Mouse (Mus musculus) liver, postnatal 0 days (tissue): ENCODE results near the gene Dnajc3.

Experiments
- CTCF ChIP-seq: sonication (generic); IDR thresholded peaks from 2 replicates; pipeline ENCODE4 v1.5.1; 2016; ENCODE audit warnings: antibody characterized with exemption, low read depth
- EP300 ChIP-seq: IDR thresholded peaks from 2 replicates; pipeline ENCODE4 v1.6.1; 2016; ENCODE audit warnings: antibody characterized with exemption, low read depth, mild to moderate bottlenecking

DNA sequence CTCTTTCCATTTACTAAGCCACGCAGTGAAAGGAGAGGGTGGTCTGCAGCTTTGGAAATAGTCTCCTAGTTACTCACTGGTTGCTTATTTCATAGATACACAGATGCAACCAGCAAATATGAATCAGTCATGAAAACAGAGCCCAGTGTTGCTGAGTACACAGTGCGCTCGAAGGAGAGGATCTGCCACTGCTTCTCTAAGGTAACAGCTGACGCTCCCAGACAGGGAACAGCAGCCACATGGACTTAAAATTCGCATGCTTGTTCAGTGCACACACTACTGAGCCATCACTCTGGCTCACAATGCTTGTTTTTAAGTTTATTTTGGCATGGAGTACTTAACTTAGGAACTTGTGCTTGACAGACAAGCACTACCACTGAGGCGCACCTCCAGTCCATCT is 34.5 kb downstream of the Dnajc3 start:
- TF ChIP-seq CTCF = no peak
- TF ChIP-seq EP300 = no peak
